Mouse (Mus musculus) thymus, adult 2 months (tissue): Measurements from ENCODE around the gene Crtc1.

Source experiments
- CTCF ChIP-seq: fragments of 200-500 bp; IDR thresholded peaks from 2 replicates; pipeline ENCODE4 v1.5.1; 2012; ENCODE audit warnings: mild to moderate bottlenecking, control low read depth, low read length, moderate library complexity, borderline replicate concordance; ENCODE audit not compliant: control insufficient read depth, poor library complexity, insufficient read depth; ENCODE audit errors: extremely low read depth
- POLR2A ChIP-seq: fragments of 200-500 bp; IDR thresholded peaks from 2 replicates; pipeline ENCODE4 v1.6.1; 2012; ENCODE audit warnings: mild to moderate bottlenecking, low read length, control low read depth, moderate library complexity; ENCODE audit not compliant: control insufficient read depth, poor library complexity, insufficient read depth; ENCODE audit errors: extremely low read depth

GRCm38 (mm10) chr8:70469295-70469916 is 30.0 kb upstream of the Crtc1 start:
- no peak for TF ChIP-seq CTCF
- no peak for TF ChIP-seq POLR2A
